Mouse (Mus musculus): ENCODE measurements around the gene Commd8.

Commd8 gene

DNA sequence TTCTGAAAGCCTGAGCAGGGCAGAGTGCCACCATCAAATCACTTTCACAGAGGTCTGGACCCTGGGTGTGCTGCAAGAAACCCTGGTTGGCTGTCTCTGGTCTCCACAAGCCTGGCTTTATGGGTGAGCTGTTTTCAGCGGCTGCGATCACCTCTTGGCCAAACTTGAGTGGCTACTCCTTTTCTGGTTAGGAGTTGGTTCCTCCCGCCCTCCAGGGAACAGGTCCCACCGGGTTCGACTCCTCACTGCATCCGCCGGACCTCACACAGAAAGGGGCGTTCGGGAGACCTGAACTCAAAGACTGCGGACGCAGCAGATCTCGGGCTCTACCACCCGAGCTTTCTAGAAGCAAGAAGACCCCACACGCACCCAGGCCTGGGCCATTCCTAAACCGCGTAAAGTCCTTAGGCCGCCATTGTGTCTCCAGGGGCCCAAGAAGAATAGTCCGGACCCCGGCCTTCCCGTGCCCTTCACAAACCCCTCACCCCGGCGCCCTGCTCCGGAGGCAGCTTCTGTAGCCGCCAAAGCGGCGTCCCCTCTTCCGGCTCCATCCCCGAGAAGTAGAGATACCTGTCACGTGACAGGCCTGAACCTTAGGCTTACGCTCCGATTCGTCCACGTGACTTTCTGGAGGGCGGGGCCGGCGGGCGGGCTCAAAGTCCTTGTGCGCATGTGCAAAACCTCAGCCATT lies at the start of gene Commd8:
Commd8 (minus strand) TSS at position 596 of the 691 bp plus-strand sequence.
- DNase-seq: peak; percentile 92

DNA sequence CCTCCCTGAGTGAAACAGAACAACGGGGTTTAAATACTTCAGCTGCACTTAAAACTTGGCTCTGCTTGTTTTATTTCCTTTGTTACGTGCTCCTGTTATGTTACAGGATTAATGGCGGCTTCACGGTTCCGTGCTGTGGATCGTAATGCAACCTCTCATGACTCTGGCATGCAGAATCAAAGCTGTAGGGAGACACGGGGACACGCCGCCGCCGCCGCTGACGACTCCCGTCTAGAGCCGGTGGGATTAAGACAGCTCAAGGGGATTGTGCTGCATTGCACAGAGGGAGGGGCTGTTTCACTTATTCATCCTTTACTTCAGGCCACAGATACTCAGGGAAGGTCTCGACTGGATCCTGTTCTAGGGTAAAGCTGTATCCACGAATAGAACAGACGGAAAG lies 43.8 kb upstream of the Commd8 start:
- DNase-seq: no peak

DNA sequence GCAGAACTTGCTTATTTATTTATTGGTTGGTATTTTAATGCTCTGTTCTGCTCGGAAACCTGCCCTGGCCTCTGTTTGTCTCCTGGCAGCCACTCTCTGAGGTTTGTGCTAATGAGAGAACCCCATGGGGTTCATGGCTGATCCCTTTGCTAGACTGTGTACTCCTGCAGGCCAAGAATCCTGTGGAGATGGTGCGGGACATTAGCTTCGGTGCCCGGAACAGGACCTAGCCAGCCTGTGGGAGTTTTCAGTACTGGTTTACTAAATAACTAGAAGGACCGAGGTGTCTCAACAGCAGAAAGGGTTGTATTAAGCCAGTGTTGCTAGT lies 42.8 kb upstream of the Commd8 start:
- DNase-seq: no peak

DNA sequence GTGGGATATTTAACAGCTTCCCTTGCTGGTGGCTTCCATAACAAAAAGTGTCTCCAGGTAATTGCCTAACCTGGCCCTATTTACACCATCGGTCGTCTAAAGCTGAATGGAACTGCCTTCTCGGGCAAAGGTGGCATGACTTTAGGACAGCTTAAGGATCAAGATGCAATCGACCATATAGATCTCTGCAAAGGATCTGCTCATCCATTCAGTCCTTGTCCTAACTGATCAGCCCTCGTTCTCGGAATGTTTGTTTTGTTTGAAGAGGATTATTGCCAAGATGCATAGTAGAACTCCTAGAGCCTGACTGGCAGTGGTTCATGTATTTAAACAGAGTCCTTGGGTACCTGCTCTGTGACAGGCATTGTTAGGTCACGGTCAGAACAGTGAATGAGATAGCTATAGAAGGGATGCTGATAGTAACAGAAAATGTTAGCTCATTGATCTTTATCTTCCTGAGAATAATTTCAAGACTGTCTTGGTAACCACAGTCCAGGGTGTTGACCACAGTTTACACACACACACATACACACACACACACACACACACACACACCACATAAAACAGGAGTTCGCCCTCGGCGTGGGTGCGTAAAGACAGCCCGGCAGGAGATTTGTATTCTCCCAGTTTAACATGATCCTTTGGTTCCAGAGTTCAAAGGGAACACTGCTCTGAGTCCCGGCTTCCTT lies 42.3 kb upstream of the Commd8 start:
- no peak for DNase-seq

DNA sequence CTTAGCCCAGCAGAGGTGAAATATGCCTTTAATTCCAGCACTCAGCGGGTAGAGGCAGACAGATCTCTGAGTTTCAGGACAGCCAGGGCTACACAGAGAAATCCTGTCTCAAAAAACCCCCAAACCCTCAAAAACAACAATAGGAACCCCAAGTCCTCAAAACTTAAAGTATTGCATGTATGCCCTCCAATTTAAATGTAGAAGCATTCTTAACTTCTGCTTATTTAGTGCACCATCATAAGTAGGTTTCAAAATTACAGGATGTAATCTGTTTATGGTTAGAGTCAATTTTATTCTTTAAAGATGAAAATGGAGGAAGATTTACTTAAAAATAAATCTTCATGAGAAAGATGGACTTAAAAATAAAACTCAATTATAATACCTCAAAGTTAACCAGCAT lies 40.5 kb upstream of the Commd8 start:
- no peak for DNase-seq

DNA sequence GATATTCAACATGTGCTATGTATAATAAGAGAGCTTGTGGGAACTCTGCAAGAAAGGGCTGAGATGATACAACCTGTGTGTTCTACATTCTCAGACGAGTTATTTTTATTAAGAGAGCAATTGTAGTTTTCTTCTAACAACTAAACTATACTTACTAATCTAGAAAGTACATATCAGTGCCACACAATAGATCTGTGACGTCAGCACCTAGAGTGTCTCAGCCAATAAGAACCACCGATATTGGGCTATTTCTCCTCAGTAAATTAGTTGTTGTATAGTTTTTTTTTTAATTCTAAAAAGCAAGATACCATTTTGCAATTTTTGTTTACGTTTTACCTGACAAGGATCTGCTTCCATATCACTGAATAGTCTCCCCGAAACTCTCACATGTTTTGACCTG lies 37.3 kb upstream of the Commd8 start:
- DNase-seq: no peak

DNA sequence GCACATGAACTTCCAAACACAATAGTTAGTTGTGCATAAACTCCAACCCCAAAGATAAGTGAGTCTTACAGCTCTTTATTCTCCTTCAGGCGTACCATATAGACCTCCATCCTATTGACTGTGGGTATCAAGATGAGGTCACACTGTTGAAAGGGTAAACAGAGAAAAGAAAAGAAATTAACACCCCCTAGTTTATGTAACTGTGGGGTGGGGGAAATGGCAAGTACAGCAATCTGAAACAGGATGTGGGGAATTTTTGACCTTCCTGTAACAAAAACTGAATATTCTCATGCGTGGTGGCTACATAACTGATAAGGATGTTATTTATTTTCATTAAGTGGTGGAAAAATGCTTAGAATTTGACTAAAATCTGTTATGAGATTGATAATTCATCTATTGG lies 36.5 kb upstream of the Commd8 start:
- DNase-seq: no peak

DNA sequence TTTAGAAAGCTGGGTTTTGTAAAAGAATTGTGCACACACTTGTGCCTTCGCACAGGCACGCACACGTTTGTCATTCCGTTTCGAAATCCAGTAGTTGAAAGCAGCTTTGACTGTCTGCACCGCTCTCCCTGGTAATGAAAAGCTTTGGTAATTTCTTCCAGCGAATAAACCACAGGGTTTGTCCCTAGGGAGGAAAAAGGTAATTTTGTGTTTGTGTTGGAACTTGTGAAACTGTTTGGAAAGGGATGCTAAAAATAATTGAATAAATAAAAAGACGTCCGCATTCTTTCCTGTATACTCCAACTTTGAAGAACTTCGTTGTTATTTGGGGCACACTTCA lies 35.7 kb upstream of the Commd8 start:
- DNase-seq: no peak

DNA sequence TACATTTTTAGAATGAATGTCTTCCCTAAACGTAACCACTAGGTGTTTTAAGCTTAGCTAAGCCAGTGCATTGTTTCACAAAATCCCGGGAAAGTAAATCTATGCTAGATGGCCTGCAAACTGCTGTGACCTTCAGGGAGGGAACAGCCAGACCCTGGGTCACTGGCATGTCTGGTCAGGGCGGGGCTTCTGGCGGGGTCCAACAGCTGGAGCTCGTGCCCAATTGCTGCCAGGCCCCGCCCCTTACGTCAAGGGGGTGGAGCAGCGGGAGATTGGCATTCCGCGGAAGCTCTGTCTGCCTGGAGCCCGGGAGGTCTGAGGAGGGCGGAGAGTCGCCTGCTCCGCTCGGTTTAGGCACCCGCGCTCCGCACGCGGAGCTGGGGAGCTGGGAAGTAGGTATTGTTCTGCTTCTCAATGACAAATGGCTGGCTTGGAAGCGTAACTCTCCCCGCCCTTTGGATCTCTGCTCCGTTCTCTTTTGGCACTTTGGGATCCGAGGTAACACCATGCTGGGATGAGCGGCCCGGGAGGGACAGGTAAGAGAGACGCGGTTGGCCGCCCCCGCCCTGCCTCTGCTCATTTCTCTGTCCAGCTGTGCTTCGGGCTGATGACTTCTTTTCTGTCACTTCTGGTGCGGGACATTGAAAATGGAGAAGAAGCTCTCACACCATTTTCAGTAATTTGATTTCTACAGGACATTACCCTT lies 35.2 kb upstream of the Commd8 start:
- peak; percentile 32 for DNase-seq

DNA sequence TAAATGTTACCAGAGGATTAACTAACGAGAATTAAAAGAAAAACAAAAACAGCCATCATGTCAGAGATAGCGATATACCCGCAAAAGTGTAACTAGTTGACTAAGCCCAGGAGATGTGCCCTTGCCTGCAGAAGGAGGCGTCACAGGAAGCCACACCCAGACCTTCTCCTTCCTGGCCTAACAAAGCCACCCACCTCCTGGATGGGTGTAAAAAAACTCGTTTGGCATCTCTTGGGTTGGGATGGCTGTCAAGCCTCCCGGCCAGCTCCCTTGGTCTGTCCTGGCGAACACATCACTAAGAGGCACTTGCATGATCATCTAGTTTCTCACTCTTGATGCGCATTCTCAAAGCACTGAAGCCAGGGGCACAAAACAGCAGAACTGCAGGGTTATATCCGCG lies 34.0 kb upstream of the Commd8 start:
- DNase-seq: no peak

DNA sequence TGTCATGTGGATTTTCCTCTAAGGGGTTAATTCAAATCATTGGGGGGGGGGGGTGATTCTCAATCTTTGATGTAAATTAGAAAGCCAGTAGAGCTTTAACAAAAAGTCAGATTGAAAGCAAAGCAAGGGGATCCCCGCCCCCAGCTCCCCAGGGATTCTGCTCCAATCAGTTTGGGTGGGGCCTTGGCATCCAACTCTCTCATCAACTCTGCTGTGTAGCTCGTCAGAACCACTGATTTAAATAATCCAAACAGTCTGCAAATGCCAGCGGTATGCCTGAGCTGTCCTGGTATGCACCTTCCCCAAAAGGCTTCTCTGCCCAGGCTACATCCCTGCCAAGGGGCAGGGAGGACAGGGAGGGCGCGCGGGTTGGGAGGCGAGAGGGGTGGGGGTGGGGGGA lies 33.6 kb upstream of the Commd8 start:
- DNase-seq: no peak

DNA sequence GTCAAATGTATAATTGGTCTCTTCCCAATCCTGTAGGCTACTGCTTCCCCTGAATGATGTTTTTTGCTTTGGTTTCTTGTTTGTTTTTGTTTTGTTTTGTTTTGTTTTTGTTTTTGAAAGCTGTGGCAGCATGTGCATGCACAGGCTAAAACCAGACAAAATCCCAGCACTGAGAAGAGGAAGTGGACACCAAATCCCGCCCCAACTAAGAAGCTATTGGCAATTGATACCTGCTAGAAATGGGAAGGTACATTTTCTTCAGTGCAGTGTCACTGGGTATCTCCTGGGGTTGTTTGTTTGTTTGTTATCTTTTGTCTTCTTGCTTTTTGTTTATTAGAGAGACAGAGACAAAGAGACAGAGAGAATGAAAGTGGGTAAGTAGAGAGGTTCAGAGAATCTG lies 27.5 kb upstream of the Commd8 start:
- no peak for DNase-seq

DNA sequence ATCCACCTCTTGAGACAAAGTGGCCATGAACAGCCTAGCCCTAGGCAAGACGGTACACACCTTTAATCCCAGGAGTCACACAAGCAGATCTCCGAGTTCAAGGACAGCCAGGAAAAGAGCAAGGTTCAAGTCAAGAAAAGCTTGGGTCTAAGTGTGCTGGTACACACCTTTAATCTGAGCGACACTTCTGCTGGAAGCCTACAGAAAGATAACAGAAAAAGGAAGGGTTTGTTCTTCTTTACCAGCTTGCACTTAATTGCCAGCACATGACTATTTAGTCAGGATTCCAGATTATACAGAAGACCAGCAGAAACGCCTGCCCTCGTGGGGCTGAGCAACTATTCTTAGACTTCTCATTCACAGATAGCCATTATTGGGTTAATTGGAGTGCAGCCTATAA lies 23.9 kb upstream of the Commd8 start:
- no peak for DNase-seq

DNA sequence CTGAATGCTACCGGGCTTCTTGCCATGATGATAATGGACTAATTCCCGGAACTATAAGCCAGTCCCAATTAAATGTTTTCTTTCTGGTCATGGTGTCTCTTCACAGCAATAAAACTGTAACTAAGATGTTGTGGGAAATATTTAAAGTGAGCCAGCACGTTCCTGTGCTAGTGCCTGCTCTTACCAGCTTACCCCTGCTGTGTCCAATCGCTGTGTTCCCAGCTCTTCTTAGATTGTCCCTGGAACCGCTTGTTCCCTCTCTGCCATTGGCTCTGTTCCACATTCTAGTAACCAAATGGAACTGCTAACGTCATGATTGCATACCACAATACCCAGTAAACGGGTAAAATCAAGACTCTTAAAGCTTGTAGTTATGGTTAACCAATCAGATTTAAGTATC lies 23.2 kb upstream of the Commd8 start:
- DNase-seq: no peak

DNA sequence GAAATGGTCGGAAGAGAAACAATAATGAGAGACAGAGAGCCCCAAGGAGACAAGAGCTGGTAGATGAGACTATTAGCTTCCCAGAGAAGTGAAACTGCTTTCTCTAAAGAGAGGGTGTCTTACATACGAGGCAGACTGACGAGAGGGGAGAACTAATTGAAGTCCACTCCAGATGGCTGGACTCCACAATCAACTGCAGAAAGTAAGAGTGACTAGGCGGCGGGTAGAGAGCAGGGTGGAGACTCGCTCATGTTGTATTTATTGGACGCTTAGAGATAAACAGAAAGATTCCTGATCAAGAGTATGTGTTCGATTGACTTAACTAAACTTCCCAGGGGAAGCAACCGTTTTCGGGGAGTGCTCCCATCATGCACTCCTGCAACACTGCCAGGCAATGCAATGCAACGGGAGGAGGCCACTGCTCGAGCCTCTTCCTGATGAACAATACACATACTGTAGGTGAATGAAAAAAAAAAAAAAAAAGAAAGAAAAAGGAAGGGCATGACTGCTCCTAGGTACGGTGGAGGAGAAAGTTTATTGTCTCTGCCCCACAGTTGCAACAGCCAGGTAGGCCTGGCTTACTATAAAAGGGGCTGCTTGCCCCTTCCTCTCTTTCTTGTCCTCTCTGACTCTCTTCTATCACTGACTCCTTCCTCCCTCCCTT lies 16.6 kb upstream of the Commd8 start:
- DNase-seq: no peak

DNA sequence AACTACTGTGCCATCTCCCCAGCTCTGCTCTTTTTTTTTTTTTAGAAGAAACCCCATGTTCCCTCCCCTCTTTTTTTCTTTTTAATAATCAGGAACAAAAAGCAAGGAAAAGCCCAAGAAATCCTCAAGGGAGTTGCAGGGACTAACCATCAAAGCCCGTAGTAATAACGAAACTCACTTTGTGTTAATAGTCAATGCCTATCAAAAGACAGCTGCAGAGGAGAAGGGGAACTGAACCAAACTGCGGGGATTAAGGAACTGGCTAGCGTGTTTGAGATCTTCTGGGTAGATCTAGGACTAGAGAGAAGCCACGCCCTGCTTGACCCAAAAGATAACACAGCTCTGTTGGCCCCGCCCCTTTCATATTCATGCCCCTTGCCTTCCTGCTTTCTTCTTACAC lies 15.9 kb upstream of the Commd8 start:
- no peak for DNase-seq

DNA sequence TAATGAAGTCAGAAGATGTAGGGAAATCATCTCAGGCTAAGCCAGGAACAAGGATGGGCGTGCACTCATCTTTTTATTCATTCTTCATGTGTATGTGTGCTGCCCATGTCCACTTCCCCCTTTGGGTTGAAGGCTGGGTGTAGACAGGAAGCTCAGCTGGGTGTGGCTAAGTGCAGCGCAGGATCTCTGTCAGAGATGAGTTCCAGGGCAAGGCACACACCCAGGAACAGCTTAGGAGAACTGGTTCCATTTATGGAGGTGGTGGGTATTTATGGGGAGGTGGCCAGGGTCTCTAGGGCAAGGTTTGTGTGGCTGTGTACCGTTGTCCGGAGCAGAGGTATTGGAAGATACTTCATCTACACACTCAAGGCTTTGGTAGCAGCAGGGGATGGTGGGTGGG lies 14.8 kb upstream of the Commd8 start:
- no peak for DNase-seq

DNA sequence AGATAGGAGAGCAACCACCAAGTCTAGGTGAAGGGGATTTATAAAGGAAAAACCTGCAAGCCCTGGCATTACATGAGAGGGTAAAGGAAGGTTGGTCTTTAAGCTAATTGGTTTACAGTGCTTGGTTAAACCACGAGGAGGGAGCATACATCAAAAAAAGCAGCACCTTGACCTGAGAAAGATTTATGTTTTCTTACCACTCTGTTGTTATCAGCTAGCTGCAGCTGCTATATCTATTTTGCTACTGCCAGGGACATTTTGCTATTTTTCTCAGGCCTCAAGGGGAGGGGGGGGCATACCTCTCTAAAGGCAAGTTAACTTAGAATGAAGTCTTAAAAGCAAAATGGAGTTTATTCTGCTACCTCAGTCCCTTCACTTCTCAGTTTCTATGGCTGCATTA lies 13.2 kb upstream of the Commd8 start:
- no peak for DNase-seq

DNA sequence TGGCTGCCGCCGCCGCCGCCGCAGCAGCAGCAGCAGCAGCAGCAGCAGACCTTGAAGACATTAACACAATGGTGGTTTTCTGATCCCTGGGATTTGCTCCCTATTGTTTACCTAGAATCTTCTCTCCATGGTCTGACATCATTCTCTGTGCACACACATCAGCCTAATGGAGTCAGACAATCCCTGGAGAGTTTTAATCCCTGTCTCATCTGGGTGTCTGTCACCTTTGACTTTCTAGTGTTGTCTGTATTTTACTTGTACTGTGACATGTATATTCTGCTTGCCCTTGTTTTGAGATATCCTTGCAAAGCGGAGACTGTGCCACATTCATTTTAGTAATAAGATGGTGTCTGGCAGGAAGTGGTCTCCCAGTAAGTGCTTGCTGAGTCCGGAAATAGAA lies 7.5 kb upstream of the Commd8 start:
- DNase-seq: no peak

DNA sequence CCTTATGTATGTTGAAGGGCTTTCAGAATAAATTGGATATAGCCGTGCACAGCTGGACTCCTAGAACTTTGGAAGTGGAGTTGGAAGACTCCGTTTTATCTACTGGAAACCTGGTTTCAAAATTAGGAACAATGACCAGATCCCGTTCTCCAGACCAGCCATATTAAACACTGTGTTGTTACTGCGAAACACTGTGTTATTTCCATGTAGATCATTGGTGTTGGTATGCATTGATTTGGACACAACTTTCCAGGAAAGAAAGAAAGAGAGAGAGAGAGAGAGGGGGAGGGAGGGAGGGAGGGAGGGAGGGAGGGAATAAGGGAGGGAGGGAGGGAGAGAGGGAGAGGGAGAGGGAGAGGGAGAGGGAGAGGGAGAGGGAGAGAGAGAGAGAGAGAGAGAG lies 7.1 kb upstream of the Commd8 start:
- DNase-seq: no peak

DNA sequence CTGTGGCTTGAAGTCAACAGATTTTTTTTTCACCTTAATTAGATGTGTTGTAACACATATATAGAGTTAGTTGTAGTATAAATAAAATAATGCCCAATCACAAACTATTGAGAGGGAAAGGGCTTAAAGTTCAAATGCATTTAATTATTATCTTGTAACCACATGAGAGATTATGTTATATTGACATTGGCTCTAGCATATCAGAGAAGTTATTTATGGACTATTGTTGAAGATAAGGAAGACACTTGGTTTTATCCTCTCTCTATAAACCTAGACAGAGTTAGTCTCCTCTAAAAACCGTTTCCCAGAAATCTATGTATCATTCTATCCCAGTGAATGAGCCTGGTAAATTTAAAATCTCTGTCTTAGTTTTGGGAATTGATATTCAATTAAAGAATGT lies 5.5 kb upstream of the Commd8 start:
- no peak for DNase-seq

DNA sequence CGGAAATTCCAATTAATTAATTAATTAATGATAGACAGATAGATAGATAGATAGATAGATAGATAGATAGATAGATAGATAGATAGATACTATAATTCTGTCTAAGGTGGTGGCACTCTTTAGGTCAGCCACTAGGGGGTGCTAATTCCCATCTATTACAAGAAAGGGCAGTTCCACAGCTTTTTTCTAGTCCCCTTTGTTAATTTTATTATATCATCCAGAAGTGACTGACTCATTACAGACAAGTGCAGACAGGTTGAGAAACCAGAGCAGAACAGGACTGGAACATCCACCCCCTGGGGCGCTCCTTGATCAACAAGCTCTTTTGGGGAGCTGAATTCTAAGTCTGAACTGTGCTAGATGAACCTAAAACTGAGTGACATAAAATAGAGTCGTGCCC lies 4.7 kb upstream of the Commd8 start:
- no peak for DNase-seq

DNA sequence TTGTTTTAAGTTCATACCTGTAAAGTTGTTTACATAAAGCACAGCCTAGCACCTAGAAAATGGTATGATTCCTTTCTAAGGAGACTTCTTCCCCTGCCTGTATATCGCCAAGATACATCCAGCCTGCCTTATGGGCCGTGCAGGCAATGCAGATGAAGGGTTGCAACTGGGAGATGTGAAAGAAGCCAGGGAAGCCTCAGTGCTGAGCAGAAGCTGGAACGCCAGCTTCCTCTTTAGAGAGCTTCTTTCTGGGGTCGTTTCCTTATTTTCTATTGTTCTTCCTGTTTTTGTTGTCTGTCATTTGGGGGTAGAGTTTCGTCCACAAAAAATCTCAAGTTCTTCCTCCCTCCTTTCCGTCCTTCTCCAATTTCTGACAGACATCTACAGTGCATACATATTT lies 2.1 kb upstream of the Commd8 start:
- DNase-seq: no peak

DNA sequence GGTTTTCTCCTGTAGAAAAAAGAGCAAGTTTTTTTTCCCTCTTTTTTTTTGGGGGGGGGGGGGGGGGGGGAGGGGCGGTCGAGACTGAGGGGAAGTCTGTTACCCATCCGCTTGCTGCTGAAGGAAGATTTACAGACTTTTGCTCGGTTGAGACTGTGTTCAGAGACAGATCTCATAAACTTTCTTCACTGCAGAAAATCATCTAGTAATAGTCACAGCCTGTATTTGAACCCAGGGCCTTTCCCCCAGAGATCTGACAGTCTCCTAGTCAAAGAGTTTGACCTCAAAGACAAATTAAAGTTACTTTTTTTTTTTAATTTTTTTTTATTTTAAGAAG lies 264 bp upstream of the Commd8 start:
- DNase-seq: no peak

Data from cerebellum, adult 11 months (tissue).